ENCODE assay signal across 28 mouse cellular contexts in genomic region chr2:142964340-142964739, GRCm38 (mm10).
DNase-seq lines count a peak whose midpoint lies in the region; ATAC-seq and TF ChIP-seq lines count a peak whose summit lies in the region.
"Had no signal": no experiment of that assay in that cellular context is flagged by ENCODE, and none has a peak within 500 bp of the region (broad histone marks: within the 10 kb centered on the region; RNA-seq: fewer than 3 reads in every experiment).

No protein-coding gene starts in this region.

- 54% methylated on average over 2 of the region's 2 CpGs for WGBS in hindbrain, postnatal 0 days
- WGBS in hindbrain, embryonic 16.5 days, result 68% methylated on average over 2 of the region's 2 CpGs

- ATAC-seq in hindbrain, postnatal 0 days, result no peak
- ATAC-seq in hindbrain, embryonic 16.5 days, result no peak
- ATAC-seq: CD4-positive, CD25-positive, alpha-beta regulatory T cell, adult 4 months; forebrain, embryonic 16.5 days; inflammation-experienced regulatory T-cells, adult 6 months; midbrain, embryonic 15.5 days had no signal

- no peaks in the 10 kb centered on the region for H3K27me3 ChIP-seq in hindbrain, postnatal 0 days (ENCODE audit: insufficient read depth, low read length)
- no peaks in the 10 kb centered on the region; the same call in 1 of the 2 replicates for H3K27me3 ChIP-seq in hindbrain, embryonic 16.5 days (replicated peaks; ENCODE audit: control insufficient read depth, insufficient read depth, low read length)
- H3K27me3 ChIP-seq: embryonic facial prominence, embryonic 13.5 days; heart, embryonic 15.5 days; hindbrain, embryonic 13.5 days; midbrain, embryonic 15.5 days; neural tube, embryonic 15.5 days had no signal

- DNase-seq in adrenal gland, postnatal 10 days, result peak; percentile 23
- no peak for DNase-seq in adrenal gland, adult 18-20 months (ENCODE audit: low spot score in 2 of 2)
- DNase-seq in hindbrain, postnatal 0 days (ENCODE audit: low spot score), result peak; percentile 4
- peak; percentile 2 for DNase-seq in lung, postnatal 10 days
- DNase-seq in lung, postnatal 4 days, result no peak
- no peak for DNase-seq in embryo, embryonic 10 days (ENCODE audit: low spot score)
- DNase-seq: cerebellum, adult 9-10 months; cerebellum, postnatal 36 days; embryo, embryonic 11 days; gastrocnemius, postnatal 10 days; heart, postnatal 4 days; kidney, adult 11 months; kidney, postnatal 14 days; layer of hippocampus, adult 9-11 months; retina, postnatal 1 day; right cerebral cortex, postnatal 14 days had no signal

- H3K9me3 ChIP-seq in hindbrain, postnatal 0 days (ENCODE audit: low read length), result no peaks in the 10 kb centered on the region
- H3K9me3 ChIP-seq in hindbrain, embryonic 16.5 days (ENCODE audit: control insufficient read depth, low read length), result no peaks in the 10 kb centered on the region
- H3K9me3 ChIP-seq: embryonic facial prominence, embryonic 13.5 days; heart, embryonic 10.5 days; heart, embryonic 15.5 days; hindbrain, embryonic 13.5 days; midbrain, embryonic 10.5 days; midbrain, embryonic 15.5 days; neural tube, embryonic 15.5 days had no signal

- H3K36me3 ChIP-seq in hindbrain, postnatal 0 days (ENCODE audit: insufficient read depth, low read length), result no peaks in the 10 kb centered on the region
- H3K36me3 ChIP-seq in hindbrain, embryonic 16.5 days (ENCODE audit: control insufficient read depth, insufficient read depth, low read length), result no peaks in the 10 kb centered on the region
- H3K36me3 ChIP-seq: embryonic facial prominence, embryonic 13.5 days; heart, embryonic 10.5 days; heart, embryonic 15.5 days; hindbrain, embryonic 13.5 days; midbrain, embryonic 10.5 days; midbrain, embryonic 15.5 days; neural tube, embryonic 15.5 days had no signal

- H3K4me1 ChIP-seq in hindbrain, postnatal 0 days (ENCODE audit: insufficient read depth, low read length), result no peaks in the 10 kb centered on the region
- H3K4me1 ChIP-seq in hindbrain, embryonic 16.5 days (ENCODE audit: control insufficient read depth, insufficient read depth, low read depth, low read length), result no peaks in the 10 kb centered on the region
- H3K4me1 ChIP-seq: embryonic facial prominence, embryonic 13.5 days; heart, embryonic 10.5 days; heart, embryonic 15.5 days; hindbrain, embryonic 13.5 days; midbrain, embryonic 10.5 days; midbrain, embryonic 15.5 days; neural tube, embryonic 15.5 days had no signal

- H3K4me2 ChIP-seq in hindbrain, postnatal 0 days (ENCODE audit: low read depth, low read length), result no peak overlapping the region
- no peak overlapping the region for H3K4me2 ChIP-seq in hindbrain, embryonic 16.5 days (ENCODE audit: low read length)
- H3K4me2 ChIP-seq: embryonic facial prominence, embryonic 13.5 days; heart, embryonic 15.5 days; hindbrain, embryonic 13.5 days; midbrain, embryonic 15.5 days; neural tube, embryonic 15.5 days had no signal

- no peak overlapping the region for H3K27ac ChIP-seq in hindbrain, postnatal 0 days
- H3K27ac ChIP-seq in hindbrain, embryonic 16.5 days (ENCODE audit: low read depth, low read length), result no peak overlapping the region
- H3K27ac ChIP-seq: embryonic facial prominence, embryonic 13.5 days; heart, embryonic 10.5 days; heart, embryonic 15.5 days; hindbrain, embryonic 13.5 days; midbrain, embryonic 10.5 days; midbrain, embryonic 15.5 days; neural tube, embryonic 15.5 days had no signal

- no peak overlapping the region for H3K4me3 ChIP-seq in hindbrain, postnatal 0 days (ENCODE audit: low read length)
- H3K4me3 ChIP-seq in hindbrain, embryonic 16.5 days (ENCODE audit: low read length), result no peak overlapping the region
- H3K4me3 ChIP-seq: embryonic facial prominence, embryonic 13.5 days; erythroblast, embryonic 14.5 days; heart, embryonic 10.5 days; heart, embryonic 15.5 days; hindbrain, embryonic 13.5 days; midbrain, embryonic 10.5 days; midbrain, embryonic 15.5 days; neural tube, embryonic 15.5 days had no signal

- TF ChIP-seq CTCF in hindbrain, postnatal 0 days (IDR thresholded peaks at IDR 0.05; ENCODE audit: low read depth), result no peak

- no peak overlapping the region for H3K9ac ChIP-seq in hindbrain, postnatal 0 days (replicated peaks; ENCODE audit: low read length)
- H3K9ac ChIP-seq in hindbrain, embryonic 16.5 days (ENCODE audit: low read depth, low read length), result no peak overlapping the region
- H3K9ac ChIP-seq: embryonic facial prominence, embryonic 13.5 days; heart, embryonic 15.5 days; hindbrain, embryonic 13.5 days; midbrain, embryonic 15.5 days; neural tube, embryonic 15.5 days had no signal

Comparison
In these comparisons a context has a peak if more than half of its experiments do, and no peak if none do; other contexts are left out.
1. DNase-seq: peak in adrenal gland, postnatal 10 days (single experiment), hindbrain, postnatal 0 days (single experiment) and lung, postnatal 10 days (single experiment); none in adrenal gland, adult 18-20 months (0 of 2), lung, postnatal 4 days (0 of 2) and embryo, embryonic 10 days (single experiment).